Mouse (Mus musculus): ENCODE data around the gene 1810037I17Rik. TPM values are rescaled to one million over a fixed set of nuclear protein-coding genes. Genes with fewer than 3 reads are reported as not detected.
"Not testable (repeated sequence)": the region's sequence is repeated elsewhere in the genome, so short reads cannot be mapped to it uniquely, and the experiment has no call there.

1810037I17Rik gene
- polyA plus RNA-seq, 1 experiment from 2014 or later = 82.5 TPM

DNA sequence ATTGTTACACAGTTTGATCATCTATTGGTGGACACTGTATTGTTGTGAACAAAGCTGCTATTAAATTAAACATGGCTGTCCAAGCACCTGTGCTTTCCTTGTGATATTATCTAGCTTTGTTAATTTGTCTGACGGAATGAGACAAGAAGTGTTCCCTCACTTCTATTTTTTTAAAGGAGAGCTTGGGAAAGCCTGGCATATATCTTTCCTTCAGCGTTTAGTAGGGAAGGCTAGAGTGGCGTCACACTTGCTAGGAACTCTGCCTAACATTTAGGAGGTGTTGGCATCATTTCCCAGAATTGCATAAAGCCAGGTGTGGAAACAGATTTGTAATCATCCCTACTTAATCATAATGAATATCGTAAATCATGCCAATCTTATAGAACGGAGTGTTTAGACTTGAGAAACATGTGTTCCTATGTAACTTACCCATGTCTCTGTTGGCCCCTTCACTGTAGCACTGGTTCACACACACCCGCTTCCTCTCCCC is 7.8 kb upstream of the 1810037I17Rik start:
- Histone ChIP-seq H3K36me3 (no peaks in the 10 kb centered on the region), H3K9me3 (replicated peaks) (no peaks in the 10 kb centered on the region), H3K4me1 (no peaks in the 10 kb centered on the region), H3K4me3 (no peak overlapping the region), H3K27ac (replicated peaks) (no peak overlapping the region), H3K27me3 (ENCODE audit: low read depth, poor library complexity, severe bottlenecking) (no peaks in the 10 kb centered on the region)
- DNase-seq (ENCODE audit: low spot score) = no peak
- 88% methylated on average over 6 of the region's 6 CpGs for WGBS

DNA sequence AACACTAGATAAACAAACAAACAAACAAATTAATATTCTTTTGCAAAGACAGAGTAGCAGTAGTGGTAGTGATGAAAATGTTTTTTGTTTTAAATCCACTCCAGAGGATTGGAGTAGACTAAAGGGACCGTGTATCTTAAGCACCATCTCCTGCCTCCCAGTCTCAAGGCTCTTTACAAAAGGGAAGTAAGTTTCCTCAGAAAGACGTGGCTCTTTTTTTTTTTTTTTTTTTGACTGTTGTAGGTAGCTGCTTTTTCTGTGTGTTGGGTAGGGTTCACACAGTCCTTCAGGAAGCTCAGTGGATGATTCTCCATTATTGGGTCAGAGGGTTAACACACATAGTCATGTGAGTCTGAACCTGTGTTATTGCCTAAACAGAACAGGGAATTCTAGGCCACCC is 5.3 kb upstream of the 1810037I17Rik start:
- Histone ChIP-seq H3K27ac (replicated peaks) (no peak overlapping the region), H3K4me3 (no peak overlapping the region), H3K4me1 (peaks cover 6% of the 10 kb centered on the region), H3K27me3 (ENCODE audit: low read depth, poor library complexity, severe bottlenecking) (no peaks in the 10 kb centered on the region), H3K36me3 (no peaks in the 10 kb centered on the region), H3K9me3 (replicated peaks) (no peaks in the 10 kb centered on the region)
- 86% methylated on average over 2 of the region's 2 CpGs for WGBS
- DNase-seq (ENCODE audit: low spot score) = no peak

DNA sequence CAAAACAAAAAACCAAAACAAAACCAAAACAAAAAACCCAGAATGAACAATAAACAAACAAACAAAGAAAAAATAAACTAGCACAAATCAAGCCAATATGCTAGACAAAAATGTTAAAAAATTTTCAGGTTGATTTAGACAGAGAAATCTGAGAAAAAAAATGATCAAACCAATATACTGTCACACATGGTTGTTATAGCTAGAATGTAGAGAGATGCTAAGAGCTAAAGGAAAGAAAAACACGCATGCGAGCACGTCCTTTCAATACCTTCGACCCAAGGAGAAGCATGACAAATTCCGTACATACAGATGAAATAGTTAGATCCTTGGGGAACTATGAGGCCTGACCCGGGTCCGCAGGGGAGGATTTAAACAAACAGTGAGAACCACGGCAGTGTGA is 4.7 kb upstream of the 1810037I17Rik start, which contains the start of gene Gm10959:
Gene Gm10959, minus strand, starts transcription at position 101 of the 400 bp plus-strand sequence.
- H3K4me1 ChIP-seq = peaks cover 7% of the 10 kb centered on the region
- H3K4me3 ChIP-seq = no peak within 1 kb of the TSS
- no peaks in the 10 kb centered on the region for H3K36me3 ChIP-seq
- H3K27me3 ChIP-seq (ENCODE audit: low read depth, poor library complexity, severe bottlenecking) = no peaks in the 10 kb centered on the region
- WGBS = 77% methylated on average over 8 of the region's 8 CpGs
- no peaks in the 10 kb centered on the region for H3K9me3 ChIP-seq (replicated peaks)
- H3K27ac ChIP-seq (replicated peaks) = no peak within 1 kb of the TSS
- no peak for DNase-seq (ENCODE audit: low spot score)

DNA sequence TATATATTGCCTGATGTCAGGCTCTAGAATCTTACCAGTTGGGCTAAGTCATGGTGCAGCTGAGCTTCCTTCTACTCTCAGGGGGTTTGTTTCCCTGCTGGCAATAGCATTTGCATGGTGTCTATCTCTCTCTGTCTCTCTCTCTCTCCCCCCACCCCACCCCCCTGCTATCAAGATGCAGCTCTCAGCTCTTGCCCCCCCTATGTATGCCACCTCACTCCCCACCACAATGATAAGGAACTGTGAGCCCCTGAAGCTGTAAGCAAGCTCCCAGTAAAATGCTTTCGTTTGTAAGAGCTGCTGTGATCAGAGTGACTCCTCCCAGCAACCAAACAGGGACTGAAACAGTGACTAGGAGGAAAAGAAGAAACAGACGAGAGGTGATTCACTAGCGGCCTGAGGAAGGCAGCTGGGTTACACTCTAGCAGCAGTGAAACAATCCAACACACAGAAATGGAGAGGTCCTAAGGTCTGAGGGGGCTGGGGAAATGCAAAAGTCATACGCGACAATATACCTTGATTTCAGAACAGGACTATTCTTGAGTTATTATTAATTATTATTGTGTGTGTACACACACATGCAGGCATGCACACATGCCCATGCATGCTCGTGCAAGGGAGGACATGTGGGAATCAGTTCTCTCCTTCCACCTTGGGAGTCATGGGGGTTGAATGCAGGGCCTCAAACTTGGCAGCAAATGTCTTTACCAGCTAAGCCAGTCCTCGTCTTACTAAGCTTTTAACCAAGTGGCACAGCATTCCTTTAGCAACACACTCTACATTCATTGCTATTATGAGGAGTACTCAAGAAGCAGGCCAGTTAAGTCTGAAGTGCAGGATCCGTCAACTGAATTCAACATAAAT is 3.2 kb upstream of the 1810037I17Rik start:
- WGBS = 70% methylated on average over 8 of the region's 8 CpGs
- H3K9me3 ChIP-seq (replicated peaks) = no peaks in the 10 kb centered on the region
- no peak for DNase-seq (ENCODE audit: low spot score)
- peaks cover 14% of the 10 kb centered on the region for H3K4me1 ChIP-seq
- H3K4me3 ChIP-seq = no peak overlapping the region
- no peak overlapping the region for H3K27ac ChIP-seq (replicated peaks)
- no peaks in the 10 kb centered on the region for H3K27me3 ChIP-seq (ENCODE audit: low read depth, poor library complexity, severe bottlenecking)
- no peaks in the 10 kb centered on the region for H3K36me3 ChIP-seq

DNA sequence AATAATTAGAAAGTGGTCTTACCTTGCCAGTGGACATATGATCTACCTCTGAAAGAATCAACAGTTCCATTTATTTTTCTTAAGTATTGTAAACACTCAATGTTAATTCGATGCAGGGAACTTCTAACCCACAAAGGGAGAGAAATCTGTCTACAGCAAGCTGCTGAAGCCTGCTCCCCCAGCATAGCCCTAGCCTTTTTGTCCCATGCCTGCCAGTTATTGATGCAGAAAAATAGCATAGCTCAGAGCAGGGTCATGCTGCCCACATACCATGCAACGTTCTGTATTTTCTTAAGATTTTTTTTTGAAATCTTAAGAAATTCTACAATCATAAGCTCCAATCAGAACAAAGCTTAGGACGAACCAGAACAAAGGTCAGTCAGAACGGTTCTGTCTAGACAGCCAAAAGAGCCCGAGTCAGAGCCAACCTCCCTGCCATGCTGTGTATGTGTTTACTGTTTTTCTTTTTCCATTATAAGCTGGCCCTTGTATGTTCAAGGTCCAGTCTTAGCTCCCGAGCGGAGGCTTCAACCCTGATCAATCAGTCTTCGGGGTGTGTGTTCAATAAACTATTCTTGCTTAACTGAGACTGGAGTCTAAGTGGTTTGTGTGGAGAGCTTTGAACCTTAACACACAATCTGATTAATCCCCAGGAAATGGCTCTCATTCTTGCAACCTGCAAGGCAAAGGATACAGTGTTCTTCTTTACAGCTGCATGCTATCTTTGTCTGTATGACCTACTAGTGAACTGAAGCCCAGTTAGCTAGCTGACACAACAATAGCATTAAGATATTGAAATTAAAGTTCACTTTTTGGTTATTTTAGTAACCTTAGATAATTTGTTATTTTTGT is 2.1 kb upstream of the 1810037I17Rik start:
- Histone ChIP-seq H3K9me3 (replicated peaks) (no peaks in the 10 kb centered on the region), H3K4me1 (peaks cover 23% of the 10 kb centered on the region), H3K27ac (replicated peaks) (no peak overlapping the region), H3K4me3 (no peak overlapping the region), H3K27me3 (ENCODE audit: low read depth, poor library complexity, severe bottlenecking) (no peaks in the 10 kb centered on the region), H3K36me3 (peaks cover 10% of the 10 kb centered on the region)
- DNase-seq (ENCODE audit: low spot score) = no peak
- WGBS = 89% methylated on average over 8 of the region's 8 CpGs

DNA sequence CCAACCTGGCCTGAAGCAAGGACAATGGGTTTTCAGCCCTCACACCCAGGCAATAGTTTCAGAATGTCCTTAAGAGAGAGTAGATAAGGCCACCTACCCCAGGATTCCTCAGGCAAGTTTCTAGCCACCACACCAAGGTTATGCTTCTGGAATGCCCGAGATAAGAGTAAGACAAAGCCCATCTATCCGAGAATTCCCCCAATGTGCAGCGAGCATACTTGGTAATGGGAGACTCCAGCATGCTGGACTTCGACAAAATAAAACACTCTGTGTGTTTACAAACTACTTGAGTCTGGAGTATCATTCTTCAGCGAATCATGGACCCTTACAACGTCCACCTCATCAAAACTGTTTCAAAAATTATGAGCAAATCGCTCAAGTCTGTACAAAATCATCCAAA is 856 bp upstream of the 1810037I17Rik start:
- no peak overlapping the region for H3K27ac ChIP-seq (replicated peaks)
- peaks cover 17% of the 10 kb centered on the region for H3K36me3 ChIP-seq
- WGBS = 75% methylated on average over 7 of the region's 7 CpGs

DNA sequence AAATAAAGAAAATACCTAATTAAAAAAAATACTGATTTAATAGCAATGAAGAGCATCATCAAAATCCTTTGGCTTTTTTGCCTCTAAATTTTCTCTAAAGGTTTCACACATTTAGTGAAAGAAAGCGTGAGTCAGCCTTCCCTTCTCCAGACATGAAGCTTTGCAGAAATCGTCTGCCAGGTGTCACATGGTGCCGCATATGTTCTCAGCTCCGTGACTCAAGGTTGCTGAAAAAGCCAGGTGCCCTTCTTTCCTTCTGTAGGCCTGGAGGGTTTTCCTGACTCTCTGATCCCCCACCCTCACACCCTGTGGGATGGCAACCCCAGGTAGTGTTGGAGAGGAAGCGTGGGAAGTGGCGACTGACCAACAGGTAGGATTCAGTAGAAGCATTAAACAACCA is 5.7 kb downstream of the 1810037I17Rik start:
- Histone ChIP-seq H3K27me3 (ENCODE audit: low read depth, poor library complexity, severe bottlenecking) (no peaks in the 10 kb centered on the region), H3K4me3 (no peak overlapping the region), H3K4me1 (peaks cover 21% of the 10 kb centered on the region), H3K9me3 (replicated peaks) (no peaks in the 10 kb centered on the region), H3K36me3 (peaks cover 26% of the 10 kb centered on the region), H3K27ac (replicated peaks) (no peak overlapping the region)
- 90% methylated on average over 6 of the region's 6 CpGs for WGBS
- DNase-seq (ENCODE audit: low spot score) = no peak

More for the DNA sequence above, 856 bp upstream of the 1810037I17Rik start:
- Histone ChIP-seq H3K4me3 (peak overlapping the region; percentile 66), H3K27me3 (ENCODE audit: low read depth, poor library complexity, severe bottlenecking) (no peaks in the 10 kb centered on the region), H3K9me3 (replicated peaks) (no peaks in the 10 kb centered on the region), H3K4me1 (peaks cover 23% of the 10 kb centered on the region)
- no peak for DNase-seq (ENCODE audit: low spot score)

DNA sequence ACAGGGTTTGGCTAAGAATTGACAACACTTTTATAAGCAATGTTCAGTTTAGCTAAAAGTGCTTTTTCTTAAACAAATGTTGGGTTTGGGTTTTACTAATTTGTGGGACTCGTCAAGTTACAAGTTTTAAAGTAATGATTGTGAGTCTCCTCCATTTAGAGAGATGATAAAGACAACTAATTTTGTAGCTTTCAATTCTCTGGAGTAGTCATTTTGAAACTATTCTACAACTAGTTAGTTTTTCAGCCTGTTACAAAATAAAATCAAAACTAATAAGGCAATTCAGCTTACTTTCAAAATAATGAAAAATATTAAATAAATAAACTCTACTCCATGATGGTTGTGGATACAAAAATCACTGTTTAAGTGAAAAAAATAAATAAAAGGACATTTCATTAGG is 8.5 kb downstream of the 1810037I17Rik start:
- no peaks in the 10 kb centered on the region for H3K9me3 ChIP-seq (replicated peaks)
- H3K36me3 ChIP-seq = peaks cover 10% of the 10 kb centered on the region
- DNase-seq (ENCODE audit: low spot score) = no peak
- 0 out of 2 replicates have a peak, but pooled peaks cover 5% of the 10 kb centered on the region for H3K4me1 ChIP-seq
- no peak overlapping the region for H3K27ac ChIP-seq (replicated peaks)
- H3K27me3 ChIP-seq (ENCODE audit: low read depth, poor library complexity, severe bottlenecking) = no peaks in the 10 kb centered on the region
- no peak overlapping the region for H3K4me3 ChIP-seq
- WGBS = 91% methylated on average over 1 of the region's 1 CpGs

DNA sequence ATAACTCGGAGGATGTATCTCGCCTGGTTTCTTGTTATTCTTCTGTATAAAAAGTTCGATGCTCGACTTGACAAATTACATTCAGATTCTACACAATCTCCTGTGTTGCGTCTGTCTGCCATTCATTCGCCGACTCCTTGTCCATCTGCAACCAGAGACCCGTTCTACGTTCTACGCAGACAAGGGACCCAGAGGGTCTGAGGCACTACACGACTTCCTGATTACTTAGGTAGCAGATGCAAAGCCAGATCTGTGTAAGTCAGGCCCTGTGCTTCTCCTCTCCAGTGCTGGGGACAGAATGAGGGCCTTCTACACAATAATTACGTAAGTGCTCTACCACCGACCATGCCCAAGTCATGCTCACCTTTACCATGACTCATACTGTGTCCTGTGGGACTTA is 13.2 kb downstream of the 1810037I17Rik start:
- not testable (repeated sequence) for H3K9me3 ChIP-seq (replicated peaks); H3K4me1 ChIP-seq; H3K36me3 ChIP-seq; H3K27ac ChIP-seq (replicated peaks); H3K4me3 ChIP-seq; DNase-seq (ENCODE audit: low spot score); H3K27me3 ChIP-seq (ENCODE audit: low read depth, poor library complexity, severe bottlenecking)
- 80% methylated on average over 13 of the region's 13 CpGs for WGBS

DNA sequence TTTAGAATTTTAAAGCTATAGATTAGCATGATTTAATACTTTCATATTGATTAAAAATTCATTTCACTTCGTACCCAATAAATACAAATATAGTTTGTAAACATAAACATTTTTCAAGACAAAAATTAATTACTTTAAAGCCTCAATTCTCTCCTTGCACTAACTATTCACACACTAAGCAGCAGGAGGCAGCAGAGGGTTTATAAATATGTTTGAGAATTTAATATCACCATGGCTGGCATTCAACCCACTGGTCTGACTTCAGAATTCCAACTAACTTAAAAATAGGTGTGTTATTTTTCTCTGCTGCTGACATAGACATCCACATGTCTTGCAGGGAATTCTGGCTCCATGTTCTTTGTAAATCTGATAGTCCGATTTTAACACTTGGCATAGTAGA is 15.2 kb downstream of the 1810037I17Rik start:
- peaks cover 2% of the 10 kb centered on the region; the same call in 1 of the 2 replicates for H3K36me3 ChIP-seq
- H3K27ac ChIP-seq (replicated peaks) = no peak overlapping the region
- 0 out of 2 replicates have a peak, but pooled peaks cover under 1% of the 10 kb centered on the region for H3K4me1 ChIP-seq
- H3K27me3 ChIP-seq (ENCODE audit: low read depth, poor library complexity, severe bottlenecking) = no peaks in the 10 kb centered on the region
- no peaks in the 10 kb centered on the region for H3K9me3 ChIP-seq (replicated peaks)
- DNase-seq (ENCODE audit: low spot score) = no peak
- no peak overlapping the region for H3K4me3 ChIP-seq
- 83% methylated on average over 2 of the region's 2 CpGs for WGBS

DNA sequence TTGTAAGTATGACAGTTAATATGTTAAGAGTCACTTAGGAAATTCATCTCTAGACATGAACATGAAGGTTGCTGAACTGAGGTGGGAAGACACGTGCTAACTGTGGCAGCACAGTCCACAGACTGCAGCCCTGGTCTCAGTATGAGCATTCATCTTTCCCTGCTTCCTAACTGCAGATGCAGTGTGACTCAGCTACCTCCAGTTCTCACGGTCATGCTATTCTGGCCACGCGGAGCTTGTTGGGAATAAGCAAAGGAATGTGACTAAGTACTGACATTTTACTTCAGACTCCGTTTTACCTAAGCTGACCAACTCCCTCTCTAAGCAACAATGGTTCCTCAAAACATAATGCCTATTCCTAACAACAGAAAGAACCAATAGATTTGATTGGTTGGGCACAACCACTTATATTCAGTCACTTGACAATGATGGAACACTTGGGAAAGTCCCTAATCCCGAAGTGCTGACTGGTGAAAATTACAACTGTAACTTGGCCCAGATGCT is 19.4 kb downstream of the 1810037I17Rik start:
- no peak overlapping the region for H3K4me3 ChIP-seq

DNA sequence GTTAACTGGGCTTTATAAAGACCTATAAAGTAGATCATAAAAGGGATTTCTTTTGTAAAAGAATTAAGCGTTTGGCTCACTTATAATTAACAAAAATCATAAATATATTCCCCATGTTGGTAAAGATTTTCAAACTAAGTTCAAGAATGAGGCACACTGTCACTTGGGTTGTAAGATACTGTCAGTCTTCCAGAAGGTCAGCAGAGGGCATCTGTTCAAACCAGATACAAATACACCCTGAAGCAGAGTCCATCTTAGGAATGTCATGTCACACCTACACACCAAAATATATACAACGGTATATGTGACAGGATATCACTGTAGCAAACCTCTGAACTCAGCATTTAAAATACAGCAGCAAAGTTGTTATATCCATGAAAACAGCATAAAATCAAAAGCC is 26.1 kb downstream of the 1810037I17Rik start:
- no peak for DNase-seq (ENCODE audit: low spot score)
- Histone ChIP-seq H3K9me3 (replicated peaks) (no peaks in the 10 kb centered on the region), H3K36me3 (peaks cover 11% of the 10 kb centered on the region), H3K4me3 (no peak overlapping the region), H3K4me1 (no peaks in the 10 kb centered on the region), H3K27me3 (ENCODE audit: low read depth, poor library complexity, severe bottlenecking) (no peaks in the 10 kb centered on the region), H3K27ac (replicated peaks) (no peak overlapping the region)
- 95% methylated on average over 2 of the region's 2 CpGs for WGBS

More for the DNA sequence above, 19.4 kb downstream of the 1810037I17Rik start:
- Histone ChIP-seq H3K4me1 (no peaks in the 10 kb centered on the region), H3K27me3 (ENCODE audit: low read depth, poor library complexity, severe bottlenecking) (no peaks in the 10 kb centered on the region), H3K9me3 (replicated peaks) (no peaks in the 10 kb centered on the region), H3K36me3 (no peaks in the 10 kb centered on the region), H3K27ac (replicated peaks) (no peak overlapping the region)
- no peak for DNase-seq (ENCODE audit: low spot score)
- 83% methylated on average over 6 of the region's 6 CpGs for WGBS

All from midbrain, embryonic 10.5 days (tissue).